Mouse (Mus musculus) lung, embryonic 15.5 days (tissue): ENCODE results near the gene Fam57b. TPM values are rescaled to one million over a fixed set of nuclear protein-coding genes. Genes with fewer than 3 reads are reported as not detected.

Source experiments
- ATAC-seq: fragments of 200-750 bp; cut with Nextera tagmentation; 2 replicates; pipeline ENCODE4 v1.8.0; 2017; ENCODE audit warnings: moderate number of reproducible peaks, borderline replicate concordance; ENCODE audit not compliant: low FRiP score, low TSS enrichment; ENCODE audit errors: extremely low read depth
- H3K27ac ChIP-seq: fragments of 300-500 bp; sonication (generic); 2 replicates; pipeline ENCODE4 v1.5.1; 2015; ENCODE audit warnings: moderate library complexity, mild to moderate bottlenecking, inconsistent platforms
- H3K27me3 ChIP-seq: fragments of 300-500 bp; sonication (generic); 2 replicates; pipeline ENCODE4 v1.6.1; 2015; ENCODE audit warnings: inconsistent platforms
- H3K36me3 ChIP-seq: fragments of 300-500 bp; sonication (generic); 2 replicates; pipeline ENCODE4 v1.6.1; 2015; ENCODE audit warnings: inconsistent platforms
- H3K4me1 ChIP-seq: fragments of 300-500 bp; sonication (generic); 2 replicates; pipeline ENCODE4 v1.6.1; 2015; ENCODE audit warnings: inconsistent platforms
- H3K4me2 ChIP-seq: fragments of 300-500 bp; sonication (generic); 2 replicates; pipeline ENCODE4 v1.6.1; 2015; ENCODE audit warnings: inconsistent platforms, mild to moderate bottlenecking, moderate library complexity
- H3K4me3 ChIP-seq: fragments of 300-500 bp; sonication (generic); 2 replicates; pipeline ENCODE4 v1.5.1; 2015; ENCODE audit warnings: mild to moderate bottlenecking, inconsistent platforms
- H3K9ac ChIP-seq: fragments of 300-500 bp; sonication (generic); 2 replicates; pipeline ENCODE4 v1.6.1; 2015; ENCODE audit warnings: inconsistent platforms
- H3K9me3 ChIP-seq: fragments of 300-500 bp; sonication (generic); 2 replicates; pipeline ENCODE4 v1.6.1; 2016; ENCODE audit warnings: inconsistent platforms
- WGBS: fragments of 180-500 bp; shearing (Covaris S2); methylation state at CpG from one replicate; pipeline ENCODE4 v1.1.7; 2015; 5-methylcytosine and 5-hydroxymethylcytosine counted together
- polyA plus RNA-seq: library from polyadenylated mRNA; unstranded; fragments of >200 nt; fragmentation: Nextera tagmentation; extraction: Ambion mirVana; gene quantifications from 2 replicates; pipeline ENCODE4 v1.2.1, GENCODE M21; 2015

Gene Fam57b
- polyA plus RNA-seq = 0.10 and 0.19 TPM in 2 replicates

DNA sequence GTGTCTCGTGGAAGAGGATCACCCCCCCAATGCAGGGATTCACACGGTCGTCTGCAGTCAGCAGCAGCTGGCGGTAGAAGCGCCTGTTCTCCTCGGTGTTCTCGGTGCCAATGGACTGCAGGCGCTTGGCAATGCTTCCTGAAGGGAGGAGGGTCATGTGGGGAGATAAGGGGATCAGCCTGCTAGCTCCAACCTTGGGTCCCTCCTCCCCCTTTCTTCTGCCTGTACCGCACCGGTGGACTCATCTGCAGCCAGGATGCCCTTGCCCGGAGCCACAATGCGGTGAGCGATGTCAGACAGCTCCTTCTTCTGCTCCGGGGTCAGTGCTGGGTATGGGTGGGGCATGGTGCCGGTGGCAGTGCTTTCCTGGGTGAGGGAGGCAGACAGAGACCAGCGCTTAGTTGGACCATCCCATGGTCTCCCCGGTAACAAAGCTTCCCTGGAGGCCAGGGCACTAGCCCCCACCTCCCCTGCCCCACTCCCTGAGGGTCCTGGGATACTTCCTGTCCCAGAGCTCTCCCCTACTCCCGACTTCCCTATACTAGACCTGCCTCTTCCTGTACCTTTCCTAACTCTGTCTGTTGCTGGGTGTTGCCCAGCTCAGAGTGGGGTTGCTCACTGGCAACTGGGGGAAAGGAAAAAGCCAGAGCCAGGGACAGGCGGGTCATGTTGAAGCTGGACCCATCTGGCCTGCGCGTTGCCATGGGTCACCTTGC lies at the start of gene Fam57b:
Fam57b (plus strand) TSS at position 258 of the 716 bp plus-strand sequence.
- H3K9ac ChIP-seq = peak within 1 kb of the TSS; percentile 92
- no peak for ATAC-seq
- 16% methylated on average over 21 of the region's 21 CpGs for WGBS

DNA sequence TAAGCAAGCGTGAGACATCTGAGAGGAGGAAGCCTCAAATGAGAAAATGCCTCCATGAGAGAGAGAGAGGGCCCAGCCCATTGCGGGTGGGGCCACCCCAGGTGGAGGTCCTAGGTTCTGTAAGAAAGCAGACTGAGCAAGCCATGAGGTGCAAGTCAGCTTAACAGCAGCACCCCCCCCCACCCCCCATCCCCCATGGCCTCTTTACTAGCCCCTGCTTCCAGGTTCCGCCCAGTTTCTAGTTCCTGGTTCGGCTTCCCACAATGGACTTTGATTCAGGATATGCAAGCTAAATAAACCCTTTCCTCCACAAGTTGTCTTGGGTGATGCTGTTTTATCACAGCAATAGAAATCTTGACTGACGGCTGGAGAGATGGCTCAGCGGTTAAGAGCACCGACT lies 48.6 kb upstream of the Fam57b start:
- Histone ChIP-seq H3K9ac (no peak overlapping the region), H3K27ac (peak overlapping the region; percentile 19; the same call in 1 of the 2 replicates), H3K4me2 (no peak overlapping the region), H3K27me3 (no peaks in the 10 kb centered on the region), H3K36me3 (no peaks in the 10 kb centered on the region), H3K9me3 (no peaks in the 10 kb centered on the region), H3K4me3 (no peak overlapping the region), H3K4me1 (peaks cover 11% of the 10 kb centered on the region; the same call in 1 of the 2 replicates)
- no peak for ATAC-seq
- WGBS = 61% methylated on average over 7 of the region's 7 CpGs

More for the DNA sequence above, at the start of gene Fam57b:
- Histone ChIP-seq H3K27ac (peak within 1 kb of the TSS; percentile 95), H3K4me3 (peak within 1 kb of the TSS; percentile 89), H3K4me1 (peaks cover 39% of the 10 kb centered on the region), H3K27me3 (no peaks in the 10 kb centered on the region), H3K9me3 (no peaks in the 10 kb centered on the region), H3K4me2 (peak within 1 kb of the TSS; percentile 86), H3K36me3 (peaks cover 41% of the 10 kb centered on the region)

DNA sequence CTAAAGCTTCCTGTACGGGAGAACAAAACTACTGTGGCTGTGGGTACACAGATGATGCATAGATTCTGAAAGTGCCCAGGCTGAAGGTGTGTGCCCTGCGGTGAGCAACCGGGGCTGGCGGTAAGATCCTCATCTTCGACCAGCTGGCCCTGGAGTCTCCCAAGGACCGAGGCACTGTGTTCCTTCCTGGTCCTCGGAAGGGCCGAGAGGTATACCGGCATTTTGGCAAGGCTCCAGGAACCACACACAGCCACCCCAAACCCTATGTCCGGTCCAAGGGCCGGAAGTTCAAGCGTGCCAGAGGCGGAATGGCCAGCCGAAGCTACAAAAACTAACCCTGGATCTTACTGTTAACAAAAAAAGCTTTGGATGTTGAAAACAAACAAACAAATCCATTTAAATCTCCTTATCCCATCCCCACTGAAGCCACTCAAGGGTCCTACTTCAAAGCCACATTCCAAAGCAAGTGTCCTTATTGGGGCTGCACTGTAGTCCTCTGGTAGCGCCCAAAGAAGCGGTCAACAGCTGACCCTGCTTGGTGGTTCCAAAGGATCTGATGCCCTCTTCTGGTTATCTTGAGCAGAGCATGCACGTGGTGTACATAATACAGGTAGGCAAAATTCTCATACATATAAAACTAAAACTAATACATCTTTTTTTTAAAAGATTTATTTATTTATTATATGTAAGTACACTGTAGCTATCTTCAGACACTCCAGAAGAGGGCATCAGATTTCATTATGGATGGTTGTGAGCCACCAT lies 47.7 kb upstream of the Fam57b start:
- no peak for ATAC-seq
- Histone ChIP-seq H3K9ac (no peak overlapping the region), H3K27ac (no peak overlapping the region), H3K4me1 (peaks cover 11% of the 10 kb centered on the region; the same call in 1 of the 2 replicates), H3K9me3 (no peaks in the 10 kb centered on the region), H3K4me2 (no peak overlapping the region), H3K36me3 (no peaks in the 10 kb centered on the region), H3K4me3 (no peak overlapping the region), H3K27me3 (no peaks in the 10 kb centered on the region)
- 86% methylated on average over 17 of the region's 17 CpGs for WGBS

DNA sequence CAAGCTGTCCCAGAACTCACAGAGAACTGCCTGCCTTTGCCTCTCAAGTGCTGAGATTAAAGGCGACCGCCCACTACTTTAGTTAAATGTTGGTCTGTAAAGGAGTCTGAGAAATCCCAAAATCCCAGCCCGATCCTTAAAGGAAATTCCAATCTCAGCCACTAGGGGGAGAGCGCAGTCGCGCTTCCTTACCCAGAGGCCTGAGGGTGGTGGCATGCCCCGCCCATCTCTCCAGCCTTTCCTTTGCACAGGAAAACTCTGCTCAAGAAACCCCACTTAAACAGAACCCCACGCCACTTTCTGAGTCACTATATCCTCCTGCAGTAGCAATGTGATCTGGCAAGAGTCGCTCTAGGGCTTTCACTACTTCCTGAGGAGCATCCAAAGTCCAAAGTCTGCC lies 42.6 kb upstream of the Fam57b start:
- no peak overlapping the region for H3K4me3 ChIP-seq

DNA sequence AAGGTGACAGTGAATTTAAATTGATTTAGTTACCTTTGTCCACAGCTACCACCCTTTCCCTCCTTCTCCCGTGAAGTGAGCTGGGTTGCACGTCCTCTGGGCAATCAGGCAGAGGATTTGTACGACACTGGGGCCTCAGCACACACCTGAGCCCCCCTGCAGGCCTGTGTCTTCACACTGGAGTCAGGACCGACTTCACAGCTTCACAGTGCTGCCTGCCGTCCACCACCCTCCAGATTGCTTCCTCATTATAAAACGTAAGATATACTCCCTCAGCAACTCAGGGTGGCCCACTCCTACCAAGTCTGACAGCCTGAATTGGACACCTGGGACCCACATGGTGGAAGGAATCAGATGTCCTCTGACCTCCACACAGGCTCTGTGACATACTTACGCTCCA lies 38.9 kb upstream of the Fam57b start:
- ATAC-seq = no peak
- H3K4me1 ChIP-seq = peaks cover 35% of the 10 kb centered on the region

More for the DNA sequence above, 42.6 kb upstream of the Fam57b start:
- H3K27me3 ChIP-seq = no peaks in the 10 kb centered on the region
- no peak overlapping the region; the same call in 1 of the 2 replicates for H3K4me2 ChIP-seq
- peak overlapping the region; percentile 21; the same call in 1 of the 2 replicates for H3K9ac ChIP-seq
- under 1% methylated on average over 9 of the region's 9 CpGs for WGBS
- peaks cover 6% of the 10 kb centered on the region for H3K4me1 ChIP-seq
- ATAC-seq = peak; percentile 81; the same call in 1 of the 2 replicates
- no peaks in the 10 kb centered on the region for H3K9me3 ChIP-seq
- H3K36me3 ChIP-seq = no peaks in the 10 kb centered on the region
- H3K27ac ChIP-seq = 0 out of 2 replicates have a peak overlapping the region, but pooled peaks have one; percentile 16

DNA sequence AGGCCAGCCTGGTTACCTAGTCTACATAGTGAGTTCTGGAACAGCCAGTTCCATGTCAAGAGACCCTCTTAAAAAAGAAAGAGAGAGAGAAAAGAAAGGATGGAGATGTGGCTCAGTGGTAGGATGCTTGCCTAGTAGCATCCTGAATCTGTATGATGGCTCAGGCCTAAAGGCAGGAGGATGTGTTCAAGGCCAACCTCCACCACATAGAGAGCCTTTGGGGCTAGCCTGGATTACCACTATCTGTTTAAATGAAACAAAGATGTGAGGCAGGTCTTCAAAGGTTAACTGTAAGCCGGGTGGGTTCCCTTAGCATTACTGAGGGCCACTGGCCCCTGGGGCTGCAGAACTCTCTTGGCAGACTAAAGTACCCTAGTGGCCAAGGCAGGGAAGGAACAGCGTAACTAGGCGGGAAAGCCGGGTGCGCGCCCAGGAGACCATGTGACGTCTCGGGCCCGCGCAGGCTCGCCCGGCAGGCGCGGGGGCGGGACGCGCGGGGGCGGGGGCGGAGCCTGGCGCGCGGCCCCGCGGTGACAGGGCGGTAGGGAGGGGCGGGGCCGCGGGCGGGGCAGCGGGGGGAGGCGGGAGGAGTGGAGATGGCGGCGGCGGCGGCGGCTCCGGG lies 38.3 kb upstream of the Fam57b start, which contains the start of gene Mapk3:
Mapk3 (plus strand) TSS at position 552 of the 622 bp plus-strand sequence.
- Histone ChIP-seq H3K27ac (peak within 1 kb of the TSS; percentile 99), H3K4me3 (peak within 1 kb of the TSS; percentile 89), H3K9me3 (no peaks in the 10 kb centered on the region), H3K27me3 (no peaks in the 10 kb centered on the region), H3K4me2 (peak within 1 kb of the TSS; percentile 82), H3K9ac (peak within 1 kb of the TSS; percentile 90), H3K4me1 (peaks cover 35% of the 10 kb centered on the region), H3K36me3 (peaks cover 18% of the 10 kb centered on the region; the same call in 1 of the 2 replicates)
- peak; percentile 40 for ATAC-seq
- WGBS = 1% methylated on average over 32 of the region's 38 CpGs

More for the DNA sequence above, 38.9 kb upstream of the Fam57b start:
- H3K9ac ChIP-seq = no peak overlapping the region
- H3K4me3 ChIP-seq = no peak overlapping the region
- 67% methylated on average over 7 of the region's 7 CpGs for WGBS
- H3K36me3 ChIP-seq = peaks cover 11% of the 10 kb centered on the region; the same call in 1 of the 2 replicates
- H3K27me3 ChIP-seq = no peaks in the 10 kb centered on the region
- H3K9me3 ChIP-seq = no peaks in the 10 kb centered on the region
- H3K27ac ChIP-seq = no peak overlapping the region
- H3K4me2 ChIP-seq = no peak overlapping the region

DNA sequence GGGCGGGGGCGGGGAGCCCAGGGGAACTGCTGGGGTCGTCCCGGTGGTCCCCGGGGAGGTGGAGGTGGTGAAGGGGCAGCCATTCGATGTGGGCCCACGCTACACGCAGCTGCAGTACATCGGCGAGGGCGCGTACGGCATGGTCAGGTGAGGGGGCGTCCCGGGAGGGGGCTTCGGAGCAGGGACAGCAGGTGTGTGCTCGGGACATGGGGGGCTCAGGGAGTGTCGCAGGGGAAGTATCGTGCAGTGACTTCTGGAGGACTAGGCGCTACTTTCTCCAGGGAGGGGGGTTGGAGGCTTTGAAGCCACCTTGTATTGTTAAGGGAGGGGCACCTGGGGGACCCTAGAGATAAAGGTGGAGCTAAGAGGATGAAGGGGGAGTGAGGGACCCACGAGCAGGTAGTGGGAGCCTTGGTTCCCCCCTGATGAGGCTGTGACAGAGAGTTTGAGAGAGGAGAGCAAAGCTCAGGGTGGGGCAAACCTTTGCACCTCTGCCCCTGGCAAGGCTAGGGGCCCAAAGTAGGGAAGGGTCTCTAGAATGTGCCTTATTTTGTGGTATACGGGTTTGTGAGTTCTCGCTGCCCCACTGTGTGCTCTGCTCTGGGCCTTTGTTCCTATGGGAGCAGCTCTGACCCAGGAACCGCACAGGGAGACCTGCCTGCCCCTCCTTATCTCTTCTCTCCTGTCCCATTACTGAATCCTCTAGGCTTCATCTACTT lies 37.6 kb upstream of the Fam57b start:
- peak overlapping the region; percentile 89 for H3K4me3 ChIP-seq
- no peaks in the 10 kb centered on the region for H3K27me3 ChIP-seq
- no peaks in the 10 kb centered on the region for H3K9me3 ChIP-seq
- peak overlapping the region; percentile 90 for H3K9ac ChIP-seq
- WGBS = under 1% methylated on average over 23 of the region's 24 CpGs
- peak overlapping the region; percentile 82 for H3K4me2 ChIP-seq
- peaks cover 24% of the 10 kb centered on the region for H3K36me3 ChIP-seq
- H3K27ac ChIP-seq = peak overlapping the region; percentile 99
- H3K4me1 ChIP-seq = peaks cover 35% of the 10 kb centered on the region
- ATAC-seq = peak; percentile 19

DNA sequence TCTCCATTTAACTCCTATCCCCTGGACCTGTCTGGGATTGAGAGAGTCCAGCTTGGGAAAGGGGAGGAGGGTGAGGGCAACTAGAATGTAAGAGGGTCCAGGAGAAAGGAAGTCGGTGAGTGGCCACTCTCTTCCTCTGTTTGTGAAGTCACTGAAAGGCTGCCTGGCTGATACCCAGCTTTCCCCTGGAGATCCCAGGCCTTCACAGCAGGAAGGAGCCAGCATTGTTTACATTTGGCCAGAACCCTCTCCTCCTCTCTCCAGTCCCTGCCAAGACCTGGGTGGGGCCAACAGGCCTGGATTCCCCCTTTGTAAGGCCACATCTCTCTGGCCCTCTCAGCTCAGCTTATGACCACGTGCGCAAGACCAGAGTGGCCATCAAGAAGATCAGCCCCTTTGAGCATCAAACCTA lies 37.1 kb upstream of the Fam57b start:
- peak overlapping the region; percentile 90 for H3K9ac ChIP-seq
- H3K27ac ChIP-seq = peak overlapping the region; percentile 99
- peak overlapping the region; percentile 82 for H3K4me2 ChIP-seq
- no peaks in the 10 kb centered on the region for H3K9me3 ChIP-seq
- WGBS = 7% methylated on average over 3 of the region's 3 CpGs
- H3K36me3 ChIP-seq = peaks cover 30% of the 10 kb centered on the region
- peak; percentile 88 for ATAC-seq
- H3K27me3 ChIP-seq = no peaks in the 10 kb centered on the region
- H3K4me1 ChIP-seq = peaks cover 29% of the 10 kb centered on the region
- peak overlapping the region; percentile 89 for H3K4me3 ChIP-seq

DNA sequence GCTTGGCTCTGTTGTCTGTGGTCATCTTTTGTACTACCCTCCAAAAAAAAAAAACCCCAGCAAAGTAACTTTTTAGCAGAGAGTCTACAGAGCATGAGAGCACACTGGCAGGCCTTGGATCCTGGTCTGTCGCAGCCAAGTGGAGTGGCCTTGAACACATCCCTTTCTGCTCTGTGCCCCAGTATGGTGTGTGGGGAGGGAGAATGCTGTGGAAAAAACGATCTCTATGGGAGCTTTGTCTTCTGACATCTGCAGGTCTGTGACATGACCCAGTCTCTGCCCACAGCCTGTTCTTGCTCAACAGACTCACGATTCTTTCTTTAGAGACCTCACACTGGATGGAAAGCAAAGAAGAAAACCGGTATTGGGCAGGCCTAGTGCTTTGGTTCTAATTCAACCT lies 36.5 kb upstream of the Fam57b start:
- peak overlapping the region; percentile 82 for H3K4me2 ChIP-seq
- WGBS = 56% methylated on average over 4 of the region's 4 CpGs

DNA sequence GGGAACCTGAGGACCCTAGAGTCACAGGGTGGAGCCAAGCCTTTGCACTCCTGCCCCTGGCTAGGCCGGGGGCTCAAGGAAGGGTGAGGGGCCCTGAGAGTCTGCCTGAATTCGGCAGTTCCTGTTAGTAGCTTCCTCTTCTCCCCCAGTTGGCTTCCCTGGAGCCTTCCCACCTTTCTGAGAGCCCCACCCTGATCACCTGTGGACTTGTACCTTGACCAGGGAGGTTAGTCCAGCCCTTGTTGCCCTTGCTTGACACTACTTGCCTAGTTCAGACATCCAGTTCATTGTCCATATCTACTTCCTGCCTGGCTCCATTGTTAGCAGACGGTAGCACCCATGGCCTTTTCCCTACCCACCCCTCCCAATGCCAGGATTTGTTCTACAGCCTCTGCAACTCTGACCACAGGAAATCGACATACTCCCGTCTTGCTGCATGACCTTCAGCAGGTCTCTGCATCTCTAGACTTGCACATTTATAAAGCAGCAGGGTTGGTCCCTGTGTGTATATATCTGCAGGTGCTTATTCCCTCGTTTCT lies 35.9 kb upstream of the Fam57b start:
- Histone ChIP-seq H3K27ac (peak overlapping the region; percentile 99), H3K4me1 (peaks cover 29% of the 10 kb centered on the region), H3K36me3 (peaks cover 42% of the 10 kb centered on the region), H3K9me3 (no peaks in the 10 kb centered on the region), H3K4me2 (peak overlapping the region; percentile 82), H3K9ac (0 out of 2 replicates have a peak overlapping the region, but pooled peaks have one; percentile 1), H3K27me3 (no peaks in the 10 kb centered on the region), H3K4me3 (0 out of 2 replicates have a peak overlapping the region, but pooled peaks have one; percentile 89)
- ATAC-seq = no peak
- WGBS = 59% methylated on average over 6 of the region's 6 CpGs

More for the DNA sequence above, 36.5 kb upstream of the Fam57b start:
- Histone ChIP-seq H3K4me1 (peaks cover 29% of the 10 kb centered on the region), H3K27me3 (no peaks in the 10 kb centered on the region), H3K36me3 (peaks cover 36% of the 10 kb centered on the region), H3K9ac (peak overlapping the region; percentile 1; the same call in 1 of the 2 replicates), H3K27ac (peak overlapping the region; percentile 99), H3K9me3 (no peaks in the 10 kb centered on the region), H3K4me3 (peak overlapping the region; percentile 89)
- ATAC-seq = no peak
